Mouse (Mus musculus): ENCODE data around the gene Gpr35.

The Gpr35 gene

GRCm38 (mm10) chr1:92981056-92981845, 30.6 kb downstream of the Gpr35 start:
- DNase-seq (ENCODE audit: low spot score in 2 of 2) = no peak

- no peak for DNase-seq (ENCODE audit: low spot score in 2 of 2)
These were observed 32.4 kb downstream of the Gpr35 start for GRCm38 (mm10) chr1:92982931-92983605.

- DNase-seq (ENCODE audit: low spot score in 2 of 2) = no peak
These were observed 34.3 kb downstream of the Gpr35 start for GRCm38 (mm10) chr1:92984999-92985398.

- no peak for DNase-seq (ENCODE audit: low spot score in 2 of 2)
These were observed 38.2 kb downstream of the Gpr35 start for GRCm38 (mm10) chr1:92988894-92989293.

GRCm38 (mm10) chr1:92989891-92990290, 39.2 kb downstream of the Gpr35 start:
- no peak for DNase-seq (ENCODE audit: low spot score in 2 of 2)

GRCm38 (mm10) chr1:92992214-92992855, 41.7 kb downstream of the Gpr35 start:
- DNase-seq (ENCODE audit: low spot score in 2 of 2) = no peak

- DNase-seq (ENCODE audit: low spot score in 2 of 2) = no peak
These were observed 42.2 kb downstream of the Gpr35 start for GRCm38 (mm10) chr1:92992880-92993279.

- DNase-seq (ENCODE audit: low spot score in 2 of 2) = no peak
These were observed 55.4 kb downstream of the Gpr35 start, which contains the start of gene Aqp12 for GRCm38 (mm10) chr1:93006061-93006460. TSS of gene Aqp12 (plus strand) at chr1:93006334.

GRCm38 (mm10) chr1:93009196-93009595, 58.5 kb downstream of the Gpr35 start:
- DNase-seq (ENCODE audit: low spot score in 2 of 2) = no peak

GRCm38 (mm10) chr1:93010731-93011130, 60.1 kb downstream of the Gpr35 start:
- DNase-seq (ENCODE audit: low spot score in 2 of 2) = no peak

GRCm38 (mm10) chr1:93012103-93012585, 61.5 kb downstream of the Gpr35 start:
- no peak for DNase-seq (ENCODE audit: low spot score in 2 of 2)

GRCm38 (mm10) chr1:93013367-93013766, 62.7 kb downstream of the Gpr35 start:
- DNase-seq (ENCODE audit: low spot score in 2 of 2) = no peak

- peak; percentile 53 to 82 for DNase-seq (ENCODE audit: low spot score in 2 of 2)
These were observed 63.8 kb downstream of the Gpr35 start for GRCm38 (mm10) chr1:93014460-93014859.

GRCm38 (mm10) chr1:93015136-93015535, 64.5 kb downstream of the Gpr35 start:
- DNase-seq (ENCODE audit: low spot score in 2 of 2) = no peak

GRCm38 (mm10) chr1:93018716-93019115, 68.1 kb downstream of the Gpr35 start:
- DNase-seq (ENCODE audit: low spot score in 2 of 2) = no peak

GRCm38 (mm10) chr1:93020602-93021001, 69.9 kb downstream of the Gpr35 start:
- DNase-seq (ENCODE audit: low spot score in 2 of 2) = peak in 1 of 2 experiments; percentile 38

- DNase-seq (ENCODE audit: low spot score in 2 of 2) = no peak
These were observed 75.9 kb downstream of the Gpr35 start for GRCm38 (mm10) chr1:93026600-93026999.

GRCm38 (mm10) chr1:93029387-93029786, 78.7 kb downstream of the Gpr35 start:
- DNase-seq (ENCODE audit: low spot score in 2 of 2) = no peak

GRCm38 (mm10) chr1:93030060-93030459, 79.4 kb downstream of the Gpr35 start:
- DNase-seq (ENCODE audit: low spot score in 2 of 2) = no peak

- peak in 1 of 2 experiments; percentile 45 for DNase-seq (ENCODE audit: low spot score in 2 of 2)
These were observed 80.5 kb downstream of the Gpr35 start for GRCm38 (mm10) chr1:93031199-93031598.

GRCm38 (mm10) chr1:93033989-93034388, 83.3 kb downstream of the Gpr35 start:
- DNase-seq (ENCODE audit: low spot score in 2 of 2) = no peak

GRCm38 (mm10) chr1:93035981-93036380, 85.3 kb downstream of the Gpr35 start:
- DNase-seq (ENCODE audit: low spot score in 2 of 2) = no peak

All from left cerebral cortex, adult 9 months (tissue).